Mouse (Mus musculus) regulatory T cell (primary cell): ENCODE results near the gene Commd8.
"Not testable (repeated sequence)": the region's sequence is repeated elsewhere in the genome, so short reads cannot be mapped to it uniquely, and the experiment has no call there.

Source experiments
- in situ Hi-C: fragments of 300-600 bp; cut with MboI, MseI; formaldehyde crosslinking; loops from one replicate; pipeline ENCODE4 v1.15.1; 2025; ENCODE audit warnings: high pct_unique_total_duplicates

The Commd8 gene

DNA sequence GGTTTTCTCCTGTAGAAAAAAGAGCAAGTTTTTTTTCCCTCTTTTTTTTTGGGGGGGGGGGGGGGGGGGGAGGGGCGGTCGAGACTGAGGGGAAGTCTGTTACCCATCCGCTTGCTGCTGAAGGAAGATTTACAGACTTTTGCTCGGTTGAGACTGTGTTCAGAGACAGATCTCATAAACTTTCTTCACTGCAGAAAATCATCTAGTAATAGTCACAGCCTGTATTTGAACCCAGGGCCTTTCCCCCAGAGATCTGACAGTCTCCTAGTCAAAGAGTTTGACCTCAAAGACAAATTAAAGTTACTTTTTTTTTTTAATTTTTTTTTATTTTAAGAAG lies 264 bp upstream of the Commd8 start:
- in situ Hi-C loops = no loop called here

DNA sequence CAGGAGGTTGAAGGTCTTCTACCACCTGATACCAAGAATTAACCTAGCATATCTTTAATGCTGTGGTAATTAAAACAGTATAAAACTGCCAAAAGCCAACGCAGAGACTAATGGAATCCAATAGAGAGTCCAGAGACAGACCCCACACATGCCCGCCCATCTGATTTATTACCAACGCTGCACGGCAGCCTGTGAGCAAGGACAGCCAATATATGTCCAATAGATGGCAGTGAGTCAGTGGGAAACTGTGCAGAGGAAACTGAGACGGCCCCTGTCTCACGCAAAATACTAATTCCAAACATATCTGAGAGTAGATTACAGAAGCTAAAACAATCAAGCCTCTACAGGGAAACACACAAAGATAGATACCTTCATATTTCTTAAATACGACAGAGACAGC lies 3.6 kb downstream of the Commd8 start:
- in situ Hi-C loops = no loop called here

GRCm38 (mm10) chr5:72162855-72163254 lies 5.1 kb downstream of the Commd8 start:
- in situ Hi-C loops = no loop called here

GRCm38 (mm10) chr5:72160781-72161485 lies 7.1 kb downstream of the Commd8 start:
- in situ Hi-C loops = no loop called here

DNA sequence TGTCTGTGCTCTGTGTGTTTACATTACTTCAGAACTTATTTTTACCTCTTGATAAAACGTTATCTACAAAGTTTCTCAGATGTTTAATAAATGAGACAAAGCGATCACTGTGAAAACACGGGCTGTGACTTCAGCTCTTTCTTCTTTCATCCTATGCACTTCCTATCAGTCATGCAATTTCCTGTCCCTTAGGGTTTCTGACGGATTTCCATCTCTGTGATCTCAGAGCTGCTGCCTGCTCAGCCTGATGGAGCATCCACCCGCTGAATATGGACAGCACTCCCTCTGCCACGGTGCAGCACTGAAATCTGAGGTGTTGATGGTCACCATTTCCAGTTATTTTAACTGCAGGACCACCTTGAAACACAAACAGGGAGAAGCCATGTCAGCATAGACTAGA lies 8.5 kb downstream of the Commd8 start:
- in situ Hi-C loops = no loop called here

- in situ Hi-C loops = no loop called here
These were observed 9.3 kb downstream of the Commd8 start for GRCm38 (mm10) chr5:72158667-72159066.

- in situ Hi-C loops = no loop called here
These were observed 11.4 kb downstream of the Commd8 start for GRCm38 (mm10) chr5:72156598-72156997.

GRCm38 (mm10) chr5:72155686-72156085 lies 12.3 kb downstream of the Commd8 start:
- in situ Hi-C loops = not testable (repeated sequence)

DNA sequence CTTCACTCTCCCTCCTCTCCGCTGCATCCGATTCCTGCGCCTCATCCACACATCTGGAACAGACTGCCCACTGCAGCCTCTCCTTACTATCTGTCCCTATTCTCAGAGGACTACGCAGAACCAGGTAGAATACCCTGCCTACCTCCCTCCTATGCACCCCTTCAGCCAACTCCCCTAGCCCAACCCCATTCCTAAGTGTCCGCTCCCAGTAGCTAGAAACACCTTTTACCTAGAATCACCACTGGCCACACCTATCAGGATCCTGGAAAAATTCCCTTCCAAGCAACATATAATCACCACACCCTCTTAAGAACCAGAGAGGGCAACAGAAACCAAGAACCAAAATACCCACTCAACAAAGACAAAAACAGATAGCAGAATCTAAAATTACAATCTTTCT lies 17.1 kb downstream of the Commd8 start:
- in situ Hi-C loops = no loop called here

DNA sequence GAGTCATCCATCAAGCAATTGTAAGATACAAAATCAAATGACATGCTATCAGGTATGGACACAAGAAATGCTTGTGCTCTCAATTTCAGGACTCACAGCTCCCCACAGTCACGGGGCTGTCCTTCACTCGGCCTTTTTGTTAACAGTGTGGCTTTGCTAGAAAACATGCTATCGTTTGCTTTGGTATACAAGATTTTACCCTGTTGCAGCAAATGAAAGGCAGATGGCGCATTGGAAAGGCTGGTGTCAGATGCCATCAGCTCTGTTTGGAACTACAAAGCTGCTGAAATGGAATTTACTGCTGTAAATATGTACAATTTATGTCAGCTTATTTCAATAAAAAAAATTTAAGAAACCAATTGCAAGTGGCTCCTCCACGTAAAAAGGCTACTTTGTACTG lies 19.3 kb downstream of the Commd8 start:
- in situ Hi-C loops = no loop called here

GRCm38 (mm10) chr5:72139619-72140018 lies 28.4 kb downstream of the Commd8 start:
- in situ Hi-C loops = no loop called here

- in situ Hi-C loops = no loop called here
These were observed 29.7 kb downstream of the Commd8 start for GRCm38 (mm10) chr5:72138256-72138655.

GRCm38 (mm10) chr5:72133906-72134305 lies 34.1 kb downstream of the Commd8 start:
- in situ Hi-C loops = no loop called here

GRCm38 (mm10) chr5:72126681-72127080 lies 41.3 kb downstream of the Commd8 start:
- in situ Hi-C loops = no loop called here

DNA sequence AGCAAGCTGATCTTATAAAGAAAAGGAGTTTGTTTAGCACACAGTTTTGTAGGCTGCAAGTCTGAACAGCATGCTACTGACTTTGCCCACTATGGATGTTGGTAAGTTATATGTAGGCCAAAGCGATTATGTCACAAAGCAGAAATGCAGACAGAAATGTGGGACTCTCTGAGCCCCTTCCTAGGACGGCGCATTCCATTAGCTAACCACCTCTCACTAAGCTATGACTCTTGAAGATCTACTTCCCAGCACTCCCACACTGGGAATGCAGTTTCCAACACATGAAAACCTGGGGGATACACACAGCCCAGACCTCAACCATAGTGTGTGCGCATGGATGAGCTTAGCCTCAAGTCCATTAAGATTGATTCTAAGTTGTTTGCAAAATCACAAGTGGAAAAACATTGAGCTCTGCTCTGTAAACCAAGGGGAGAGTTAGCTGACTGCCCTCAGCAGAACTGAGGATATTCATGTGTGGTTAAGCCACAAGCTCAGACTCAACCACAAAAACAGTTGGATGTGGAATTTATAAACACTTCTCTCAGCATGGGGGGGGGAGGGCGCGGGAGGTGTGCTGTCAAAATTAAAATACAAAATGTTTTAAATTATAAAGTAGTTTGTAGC lies 45.5 kb downstream of the Commd8 start:
- in situ Hi-C loops = no loop called here
